Mouse (Mus musculus): Measurements from ENCODE around the gene Med17. TPM values are rescaled to one million over a fixed set of nuclear protein-coding genes. Genes with fewer than 3 reads are reported as not detected.

Med17 gene
- total RNA-seq, 2 experiments from 2014 or later: 35.7 to 35.8 TPM

DNA sequence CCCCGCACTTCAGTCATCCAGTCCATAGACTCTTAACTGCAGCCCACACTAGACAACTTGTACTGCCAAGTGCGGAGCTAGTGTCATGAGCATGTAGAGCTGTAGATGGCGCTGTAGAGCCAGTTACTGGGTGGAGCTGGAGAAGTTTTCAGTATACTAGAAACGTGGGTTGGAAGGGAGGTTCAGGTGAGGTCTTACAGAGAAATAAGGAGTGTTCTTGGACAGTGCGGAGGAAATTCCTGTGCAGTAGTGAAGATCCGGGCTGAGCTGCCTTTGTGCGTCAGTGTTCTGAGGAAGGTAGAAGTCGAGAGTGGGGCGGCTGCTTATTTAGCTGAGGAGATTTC, 38.2 kb downstream of the Med17 start:
- DNase-seq (ENCODE audit: extremely low spot score in 1 of 2, low spot score in 2 of 2): peak; percentile 35 to 47
- H3K4me3 ChIP-seq: no peak overlapping the region
- intact Hi-C loops (cut with DNase I): no loop called here
- TF ChIP-seq CTCF (IDR thresholded peaks at IDR 0.05): peak; percentile 47
- H3K27ac ChIP-seq: no peak overlapping the region

DNA sequence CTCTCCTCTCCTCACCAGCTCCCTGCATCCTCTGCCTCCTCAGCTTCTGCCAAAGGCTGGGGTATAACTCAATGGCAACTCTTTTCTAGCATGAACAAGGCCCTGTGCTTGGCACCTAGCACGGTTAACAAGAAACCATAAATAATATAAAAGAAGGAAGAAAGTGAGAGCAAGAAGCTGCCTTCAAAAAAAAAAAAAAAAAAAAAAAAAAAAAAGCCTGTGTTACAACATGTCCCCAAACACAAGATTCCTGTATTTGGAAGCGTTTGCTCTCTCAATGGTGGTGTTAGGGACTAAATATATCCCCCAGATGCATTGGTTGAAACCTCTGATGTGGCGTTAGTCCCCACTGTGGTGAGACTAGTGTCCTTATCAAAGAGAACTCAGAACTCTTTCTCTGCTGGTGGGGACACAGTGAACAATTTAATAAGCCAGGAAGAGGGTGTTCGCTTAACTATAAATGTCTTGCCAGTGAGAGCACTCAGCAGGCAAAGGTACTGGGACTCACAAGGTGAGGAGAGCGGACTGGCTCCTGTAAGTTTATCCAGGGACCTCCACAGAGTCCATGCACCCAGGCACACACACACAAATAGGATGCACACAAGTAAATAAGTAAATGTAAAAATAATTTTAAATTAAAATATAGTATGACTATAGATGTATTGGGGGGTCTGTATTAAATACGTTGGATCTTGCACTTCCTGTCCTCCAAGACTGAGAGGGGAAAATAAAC, 38.7 kb downstream of the Med17 start:
- DNase-seq (ENCODE audit: extremely low spot score in 1 of 2, low spot score in 2 of 2): no peak
- no peak for TF ChIP-seq CTCF (IDR thresholded peaks at IDR 0.05)
- H3K27ac ChIP-seq: no peak overlapping the region
- H3K4me3 ChIP-seq: no peak overlapping the region
- intact Hi-C loops (cut with DNase I): no loop called here

DNA sequence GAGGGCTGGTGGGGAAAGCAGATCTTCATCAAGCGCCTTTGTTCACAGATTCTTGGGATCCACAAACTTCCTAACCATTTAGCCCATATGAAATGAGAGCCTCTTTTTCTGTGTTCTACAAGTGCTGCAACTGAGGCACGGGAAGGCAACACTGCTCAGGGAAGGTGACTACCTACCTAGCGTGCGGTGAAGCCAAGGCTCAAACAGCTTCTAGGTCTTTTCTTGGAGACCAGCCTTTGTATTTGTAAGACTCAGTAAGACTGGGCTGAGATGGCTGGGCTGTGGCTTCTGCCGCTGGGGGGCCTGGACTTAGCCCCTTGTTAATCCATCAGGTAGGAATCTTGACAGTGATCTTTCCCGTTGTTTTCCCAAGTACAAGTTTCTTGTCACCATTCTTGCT, 39.7 kb downstream of the Med17 start:
- no peak for TF ChIP-seq CTCF (IDR thresholded peaks at IDR 0.05)
- Histone ChIP-seq H3K27ac (no peak overlapping the region), H3K4me3 (no peak overlapping the region)
- intact Hi-C loops (cut with DNase I): no loop called here
- DNase-seq (ENCODE audit: extremely low spot score in 1 of 2, low spot score in 2 of 2): peak in 1 of 2 experiments; percentile 5

DNA sequence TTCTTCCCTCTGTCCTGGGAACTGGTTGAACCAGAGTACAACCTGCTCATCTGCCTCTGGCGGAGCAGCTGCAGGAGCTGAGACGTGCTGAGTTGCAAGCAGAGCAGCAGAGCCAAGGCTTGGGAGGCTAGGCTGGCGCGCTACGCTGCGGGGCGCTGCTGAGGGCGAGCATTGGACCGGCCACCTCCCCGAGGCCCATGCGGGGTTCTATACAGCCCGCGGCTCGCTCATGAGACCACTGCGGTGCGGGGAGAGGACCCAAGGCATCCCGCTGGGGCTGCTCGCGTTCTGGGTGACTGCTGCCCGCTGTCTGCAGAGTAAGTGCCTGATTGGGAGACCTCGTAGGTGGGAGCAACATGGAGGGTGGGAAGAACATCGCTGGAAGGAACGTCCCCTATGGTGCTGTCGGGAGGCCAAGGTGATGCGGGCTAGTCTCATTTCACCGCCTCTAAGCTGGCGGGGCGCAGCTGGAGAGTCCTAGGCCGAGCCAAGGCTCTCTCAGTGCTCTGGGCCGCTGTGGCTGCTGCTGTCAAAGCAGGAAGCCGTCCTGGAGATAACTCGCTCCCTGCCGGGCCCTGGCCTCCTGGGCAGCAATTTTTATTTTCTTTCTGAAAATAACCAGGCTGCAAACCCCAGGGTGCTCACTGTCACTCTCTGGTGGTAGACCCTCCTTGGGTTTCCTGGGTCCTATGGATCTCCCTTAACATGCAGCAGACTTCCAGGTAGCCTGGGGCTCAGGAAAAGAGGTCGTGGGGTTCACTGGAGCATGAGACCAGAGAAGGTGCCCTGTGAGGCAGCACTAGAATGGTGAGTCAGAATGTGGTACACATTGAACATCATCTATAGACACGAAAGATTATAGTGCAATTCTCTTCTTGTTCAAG, 40.4 kb downstream of the Med17 start, which contains the start of gene Vstm5:
Gene Vstm5, plus strand, starts transcription at position 4 of the 884 bp plus-strand sequence.
- Histone ChIP-seq H3K27ac (peak within 1 kb of the TSS; percentile 53), H3K4me3 (peak within 1 kb of the TSS; percentile 49)
- TF ChIP-seq CTCF (IDR thresholded peaks at IDR 0.05): no peak; the same call in 1 of the 2 replicates
- intact Hi-C loops (cut with DNase I): no loop called here
- DNase-seq (ENCODE audit: extremely low spot score in 1 of 2, low spot score in 2 of 2): peak; percentile 38 to 44

DNA sequence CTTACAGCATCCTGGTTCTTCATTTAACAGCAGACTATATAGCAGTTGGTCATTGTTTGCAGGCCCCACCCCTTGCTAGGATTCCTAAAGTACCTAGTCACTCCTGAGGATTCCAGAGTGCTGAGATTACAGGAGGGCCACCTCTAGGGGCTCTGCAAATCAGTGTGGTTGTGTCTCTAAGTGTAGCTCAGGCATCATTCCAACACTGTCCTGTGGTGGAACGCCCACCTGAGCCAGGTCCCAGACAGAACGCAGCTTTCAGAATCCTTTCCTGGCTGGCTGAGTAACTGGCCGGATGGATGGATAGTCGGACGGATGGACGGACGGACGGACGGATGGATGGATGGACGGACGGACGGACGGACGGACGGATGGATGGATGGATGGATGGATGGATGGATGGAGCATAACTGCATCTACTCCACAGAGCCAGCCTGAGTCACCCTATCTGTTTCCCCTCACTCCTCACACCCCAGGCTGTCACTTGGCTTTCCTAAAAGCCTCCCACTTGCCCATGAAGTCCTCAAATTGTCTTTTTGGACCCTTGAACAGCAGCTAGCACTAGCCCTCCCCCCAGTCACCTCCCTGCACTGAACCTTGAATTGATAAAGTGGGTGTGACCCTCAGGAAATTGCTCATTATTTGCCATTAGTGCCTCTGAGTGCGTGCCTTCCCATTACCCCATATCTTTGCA, 41.3 kb downstream of the Med17 start:
- H3K4me3 ChIP-seq: peak overlapping the region; percentile 49
- peak overlapping the region; percentile 53; the same call in 1 of the 2 replicates for H3K27ac ChIP-seq
- DNase-seq (ENCODE audit: extremely low spot score in 1 of 2, low spot score in 2 of 2): no peak
- TF ChIP-seq CTCF (IDR thresholded peaks at IDR 0.05): no peak
- intact Hi-C loops (cut with DNase I): no loop called here

DNA sequence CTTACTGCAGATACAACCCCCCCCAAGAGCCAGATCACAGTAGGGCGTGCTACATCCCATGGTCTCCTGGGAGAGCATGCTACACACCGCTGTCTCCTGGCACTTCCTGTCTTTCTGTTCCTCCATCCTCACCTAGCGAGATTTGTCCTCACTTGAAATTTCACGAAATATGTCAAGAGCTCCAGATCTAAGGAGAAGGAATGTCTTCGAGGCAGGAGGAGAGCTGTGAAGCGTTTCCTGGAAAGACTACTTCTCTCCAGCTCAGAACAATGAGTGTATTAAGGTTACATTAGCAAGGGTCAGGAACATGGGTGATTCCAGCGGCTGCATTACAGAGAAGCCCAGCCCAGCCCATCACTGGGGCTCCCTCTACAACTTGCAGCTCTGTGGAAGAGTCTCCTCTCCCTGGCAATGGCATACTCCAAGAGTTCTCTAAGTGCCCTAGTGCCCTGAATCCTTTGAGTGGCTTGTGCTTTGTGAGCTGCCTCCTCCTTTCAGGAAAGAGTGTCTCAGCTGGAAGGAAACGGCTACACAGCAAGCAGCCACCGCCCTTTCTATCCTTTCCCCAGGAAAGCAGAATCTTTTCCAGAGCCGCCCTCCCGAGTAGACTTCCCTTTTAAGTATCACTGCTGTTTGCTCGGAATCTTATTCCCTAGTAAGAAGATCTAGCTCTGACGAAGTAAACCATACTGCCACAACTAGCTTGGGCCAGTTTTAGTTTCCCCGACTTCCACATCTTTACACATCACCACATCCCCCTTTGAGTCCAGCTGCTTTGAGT, 42.0 kb downstream of the Med17 start:
- DNase-seq (ENCODE audit: extremely low spot score in 1 of 2, low spot score in 2 of 2): no peak
- no peak for TF ChIP-seq CTCF (IDR thresholded peaks at IDR 0.05)
- Histone ChIP-seq H3K27ac (no peak overlapping the region), H3K4me3 (no peak overlapping the region)
- intact Hi-C loops (cut with DNase I): no loop called here

DNA sequence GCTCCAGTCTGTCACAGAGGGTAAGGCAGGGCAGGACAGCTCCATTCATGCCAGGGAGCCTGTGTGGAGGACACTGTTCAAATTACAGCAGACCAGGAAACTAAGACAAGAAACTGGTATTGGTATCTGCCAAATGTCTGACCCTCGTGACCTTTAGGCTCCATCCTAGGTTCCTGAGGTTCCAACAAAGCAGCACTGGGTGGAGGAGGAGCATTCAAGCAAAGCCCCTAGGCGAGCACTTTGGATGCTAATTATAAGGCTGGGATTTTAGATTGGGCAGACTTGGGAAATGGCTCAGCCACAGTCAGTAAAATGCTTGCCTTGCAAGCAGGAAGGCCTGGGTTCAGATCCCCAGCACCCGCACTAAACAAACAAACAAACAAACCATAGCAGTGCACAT, 43.7 kb downstream of the Med17 start:
- DNase-seq (ENCODE audit: extremely low spot score in 1 of 2, low spot score in 2 of 2): no peak
- TF ChIP-seq CTCF (IDR thresholded peaks at IDR 0.05): no peak
- Histone ChIP-seq H3K27ac (no peak overlapping the region), H3K4me3 (no peak overlapping the region)
- intact Hi-C loops (cut with DNase I): no loop called here

DNA sequence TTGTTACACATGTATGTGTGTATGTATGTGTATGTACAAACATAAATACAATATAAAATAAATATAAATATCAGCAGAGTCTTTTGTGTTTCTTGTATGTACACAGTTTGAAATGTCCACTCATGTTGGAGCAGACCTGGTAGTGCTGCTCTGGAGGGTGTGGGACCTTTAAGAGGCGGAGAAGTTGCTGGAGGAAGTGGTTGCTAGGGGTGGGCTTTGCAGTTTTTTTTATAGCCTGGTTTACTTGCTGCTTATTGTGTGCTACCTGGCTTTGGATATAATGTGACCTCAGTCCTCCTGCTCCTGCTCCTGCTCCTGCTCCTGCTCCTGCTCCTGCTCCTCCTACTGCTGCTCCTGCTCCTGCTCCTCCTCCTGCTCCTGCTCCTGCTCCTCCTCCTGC, 46.1 kb downstream of the Med17 start:
- no peak overlapping the region for H3K27ac ChIP-seq
- no peak for DNase-seq (ENCODE audit: extremely low spot score in 1 of 2, low spot score in 2 of 2)
- TF ChIP-seq CTCF (IDR thresholded peaks at IDR 0.05): no peak
- H3K4me3 ChIP-seq: no peak overlapping the region
- intact Hi-C loops (cut with DNase I): no loop called here

DNA sequence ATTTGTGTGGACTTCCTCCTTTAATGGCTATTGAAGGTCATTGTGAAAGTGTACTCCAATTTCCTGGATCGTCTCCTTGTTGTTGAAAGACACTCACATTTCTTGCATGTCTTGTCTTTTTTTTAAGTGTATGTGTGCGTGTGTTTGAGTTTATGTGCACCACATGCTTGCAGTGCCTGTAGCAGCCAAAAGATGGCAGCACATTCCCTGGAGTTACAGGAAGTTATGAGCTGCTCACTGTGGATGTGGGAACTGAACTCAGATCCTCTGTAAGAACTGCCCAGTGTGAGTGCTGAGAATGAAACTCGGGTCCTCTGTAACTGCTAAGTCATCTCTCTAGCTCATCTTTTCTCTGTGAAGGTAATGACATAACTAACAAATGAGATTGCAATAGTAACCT, 47.3 kb downstream of the Med17 start:
- no peak for TF ChIP-seq CTCF (IDR thresholded peaks at IDR 0.05)

DNA sequence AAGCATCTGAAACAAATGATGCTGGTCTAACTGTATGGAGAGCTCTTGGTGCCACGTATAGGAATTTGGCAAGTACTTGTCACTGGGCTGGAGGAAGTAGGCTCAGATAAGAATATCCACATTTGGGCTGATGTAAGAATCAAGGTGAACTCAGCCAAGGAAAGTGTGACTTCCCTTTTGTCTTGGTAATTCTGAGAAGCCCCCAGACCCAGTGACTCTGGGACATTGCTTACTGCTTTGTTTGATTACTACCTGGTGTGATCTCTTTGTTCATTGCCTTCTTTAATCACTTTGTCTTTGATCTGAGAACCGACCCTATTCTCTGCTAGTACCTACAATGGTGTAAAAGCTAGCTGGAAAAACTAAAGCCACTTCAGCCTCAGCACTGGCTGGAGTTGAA, 54.8 kb downstream of the Med17 start:
- Histone ChIP-seq H3K4me3 (no peak overlapping the region), H3K27ac (no peak overlapping the region)
- TF ChIP-seq CTCF (IDR thresholded peaks at IDR 0.05): no peak
- intact Hi-C loops (cut with DNase I): no loop called here
- DNase-seq (ENCODE audit: extremely low spot score in 1 of 2, low spot score in 2 of 2): no peak

More for the DNA sequence above, 47.3 kb downstream of the Med17 start:
- H3K27ac ChIP-seq: no peak overlapping the region
- no peak overlapping the region for H3K4me3 ChIP-seq
- intact Hi-C loops (cut with DNase I): no loop called here
- DNase-seq (ENCODE audit: extremely low spot score in 1 of 2, low spot score in 2 of 2): no peak

DNA sequence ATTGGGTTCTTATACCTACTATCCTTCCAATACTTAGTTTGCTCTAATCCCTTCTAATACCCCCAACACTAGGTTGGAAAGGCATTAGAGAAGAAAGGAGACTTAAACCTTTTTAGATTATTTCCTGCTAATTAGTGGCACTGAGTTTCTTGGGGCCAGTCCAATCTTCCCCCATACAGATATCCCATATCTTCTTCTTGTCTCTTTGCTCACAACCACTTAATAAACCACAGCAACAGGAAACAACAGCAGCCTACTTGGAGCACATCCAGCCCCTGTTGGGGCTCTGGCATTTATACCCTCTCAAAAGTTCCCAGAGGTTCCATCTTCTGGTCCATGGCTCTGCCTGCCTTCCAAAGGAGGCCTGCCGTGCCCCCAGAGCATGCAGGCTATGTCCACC, 66.0 kb downstream of the Med17 start:
- H3K4me3 ChIP-seq: no peak overlapping the region
- no peak for DNase-seq (ENCODE audit: extremely low spot score in 1 of 2, low spot score in 2 of 2)
- TF ChIP-seq CTCF (IDR thresholded peaks at IDR 0.05): no peak
- intact Hi-C loops (cut with DNase I): loop anchor here (2.0 kb wide), 1 partner anchor 441 kb away; no protein-coding TSS in a partner anchor
- H3K27ac ChIP-seq: no peak overlapping the region
